Comparison of ENCODE assay signal across 8 mouse cellular contexts in genomic region chr16:91405640-91406584, GRCm38 (mm10). TPM values are rescaled to one million over a fixed set of nuclear protein-coding genes. Genes with fewer than 3 reads are reported as not detected.
DNase-seq lines count a peak whose midpoint lies in the region; ATAC-seq lines count a peak whose summit lies in the region.

Gene Il10rb, plus strand, starts transcription at chr16:91406164.

- H3K4me2 ChIP-seq in hindbrain, embryonic 16.5 days (ENCODE audit: low read length) = peak within 1 kb of the TSS; percentile 88

- peak; percentile 77 for ATAC-seq in activated CD4-positive, CD25-positive, alpha-beta regulatory T cell, adult 4 months
- peak; percentile 81 for ATAC-seq in common myeloid progenitor, adult 5-6 weeks (replicated peaks; ENCODE audit: low read depth, poor library complexity, severe bottlenecking)
- ATAC-seq in hindbrain, embryonic 16.5 days = peak; percentile 80
- ATAC-seq in megakaryocyte-erythroid progenitor cell, adult 5-6 weeks (replicated peaks; ENCODE audit: low FRiP score, low TSS enrichment, poor library complexity, severe bottlenecking) = peak; percentile 88

- H3K9me3 ChIP-seq in hindbrain, embryonic 16.5 days (ENCODE audit: control insufficient read depth, low read length) = no peaks in the 10 kb centered on the region

- H3K9ac ChIP-seq in hindbrain, embryonic 16.5 days (ENCODE audit: low read depth, low read length) = peak within 1 kb of the TSS; percentile 67

- DNase-seq in gastrocnemius, adult 8-10 months (ENCODE audit: low spot score in 2 of 2) = peak; percentile 49 to 66
- DNase-seq in left cerebral cortex, postnatal 25 days (ENCODE audit: low spot score in 2 of 2) = peak; percentile 22 to 32
- DNase-seq in right cerebral cortex, postnatal 25 days = peak; percentile 55
- DNase-seq in urinary bladder, postnatal 36 days (ENCODE audit: low spot score in 2 of 2) = peak; percentile 72 to 78

- 6% methylated on average over 42 of the region's 51 CpGs for WGBS in hindbrain, embryonic 16.5 days

- no peaks in the 10 kb centered on the region for H3K27me3 ChIP-seq in hindbrain, embryonic 16.5 days (replicated peaks; ENCODE audit: control insufficient read depth, insufficient read depth, low read length)

- intact Hi-C loops in left cerebral cortex, postnatal 25 days (cut with DNase I) = loop anchor here (2.0 to 5.0 kb wide), 2 partner anchors 79 to 786 kb away; partner anchors contain the start of gene Ifnar1

- H3K4me1 ChIP-seq in hindbrain, embryonic 16.5 days (ENCODE audit: control insufficient read depth, insufficient read depth, low read depth, low read length) = peaks cover 8% of the 10 kb centered on the region

- H3K36me3 ChIP-seq in hindbrain, embryonic 16.5 days (ENCODE audit: control insufficient read depth, insufficient read depth, low read length) = peaks cover 6% of the 10 kb centered on the region; the same call in 1 of the 2 replicates

- peak within 1 kb of the TSS; percentile 61 for H3K27ac ChIP-seq in hindbrain, embryonic 16.5 days (ENCODE audit: low read depth, low read length)

- H3K4me3 ChIP-seq in hindbrain, embryonic 16.5 days (ENCODE audit: low read length) = peak within 1 kb of the TSS; percentile 73

RNA-seq across cellular contexts. Expression of gene Il10rb, which starts in this region (rescaled TPM):
- 100 to 1,000 TPM; 108 to 129 TPM for polyA plus RNA-seq in activated CD4-positive, CD25-positive, alpha-beta regulatory T cell, adult 4 months (2017; shearing (Covaris generic))
- 34.8 and 53.2 TPM in 2 replicates for total RNA-seq in common myeloid progenitor, adult 5-6 weeks (2017)
- 1 to 10 TPM; 4.4 to 6.4 (median 5.0) TPM for total RNA-seq in gastrocnemius, adult 8-10 months (2022)
- polyA plus RNA-seq in hindbrain, embryonic 16.5 days (2015; fragmentation: Nextera tagmentation; extraction: Ambion mirVana) = 14.8 and 16.7 TPM in 2 replicates
- 1 to 10 TPM; 9.1 to 9.7 TPM for total RNA-seq in left cerebral cortex, postnatal 25 days (2021)
- total RNA-seq in megakaryocyte-erythroid progenitor cell, adult 5-6 weeks (2014; fragmentation: Nextera tagmentation) = 17.3 and 20.6 TPM in 2 replicates
- 23.1 and 29.0 TPM in 2 replicates for total RNA-seq in megakaryocyte-erythroid progenitor cell, adult 5-6 weeks (2017)

Comparison
In these comparisons a context has a peak if more than half of its experiments do, and no peak if none do; other contexts are left out.
1. Peak in every context shown above with its lines: DNase-seq, ATAC-seq, H3K4me3 ChIP-seq and H3K27ac ChIP-seq.